Mouse (Mus musculus) frontal cortex, postnatal 36 days (tissue): ENCODE measurements around the gene Sowaha.

Experiments used
- DNase-seq, 2 experiments: peaks; one replicate each; pipeline ENCODE4 v3.0.0; 2022; ENCODE audit warnings: low spot score in 2 of 2

Sowaha gene

GRCm38 (mm10) chr11:53475620-53476019, 4.5 kb downstream of the Sowaha start:
- peak in 1 of 2 experiments; percentile 32 for DNase-seq

GRCm38 (mm10) chr11:53472709-53473108, 7.4 kb downstream of the Sowaha start:
- no peak for DNase-seq

- peak; percentile 95 for DNase-seq
Observed at GRCm38 (mm10) chr11:53469968-53470695, 9.9 kb downstream of the Sowaha start, which contains the start of gene Gm9837. Gene Gm9837, minus strand, starts transcription at chr11:53470479.

- no peak for DNase-seq
Observed at GRCm38 (mm10) chr11:53469294-53469967, 10.6 kb downstream of the Sowaha start.

GRCm38 (mm10) chr11:53466231-53466971, 13.7 kb downstream of the Sowaha start:
- peak; percentile 82 to 87 for DNase-seq

GRCm38 (mm10) chr11:53463551-53464424, 16.3 kb downstream of the Sowaha start:
- peak; percentile 62 to 72 for DNase-seq

GRCm38 (mm10) chr11:53461727-53462126, 18.3 kb downstream of the Sowaha start:
- no peak for DNase-seq

- DNase-seq: no peak
Observed at GRCm38 (mm10) chr11:53460192-53460591, 19.9 kb downstream of the Sowaha start.

GRCm38 (mm10) chr11:53458996-53459395, 21.1 kb downstream of the Sowaha start:
- DNase-seq: no peak

GRCm38 (mm10) chr11:53457372-53457954, 22.6 kb downstream of the Sowaha start:
- DNase-seq: no peak

- peak in 1 of 2 experiments; percentile 33 for DNase-seq
Observed at GRCm38 (mm10) chr11:53456474-53457371, 23.4 kb downstream of the Sowaha start, which contains the start of the genes Gm10447 and Shroom1. Gene Gm10447, minus strand, starts transcription at chr11:53457110. Gene Shroom1, plus strand, starts transcription at chr11:53457205.

GRCm38 (mm10) chr11:53453031-53453430, 27.0 kb downstream of the Sowaha start:
- no peak for DNase-seq

GRCm38 (mm10) chr11:53452396-53452795, 27.7 kb downstream of the Sowaha start:
- no peak for DNase-seq

GRCm38 (mm10) chr11:53451361-53451760, 28.7 kb downstream of the Sowaha start:
- no peak for DNase-seq

- DNase-seq: no peak
Observed at GRCm38 (mm10) chr11:53450070-53450705, 29.9 kb downstream of the Sowaha start.

GRCm38 (mm10) chr11:53448529-53448928, 31.5 kb downstream of the Sowaha start:
- no peak for DNase-seq

GRCm38 (mm10) chr11:53447996-53448395, 32.1 kb downstream of the Sowaha start:
- no peak for DNase-seq

- no peak for DNase-seq
Observed at GRCm38 (mm10) chr11:53446183-53446582, 33.9 kb downstream of the Sowaha start.

GRCm38 (mm10) chr11:53445562-53445961, 34.5 kb downstream of the Sowaha start:
- DNase-seq: no peak
